Mouse (Mus musculus): ENCODE data around the gene Tgm5.

DNA sequence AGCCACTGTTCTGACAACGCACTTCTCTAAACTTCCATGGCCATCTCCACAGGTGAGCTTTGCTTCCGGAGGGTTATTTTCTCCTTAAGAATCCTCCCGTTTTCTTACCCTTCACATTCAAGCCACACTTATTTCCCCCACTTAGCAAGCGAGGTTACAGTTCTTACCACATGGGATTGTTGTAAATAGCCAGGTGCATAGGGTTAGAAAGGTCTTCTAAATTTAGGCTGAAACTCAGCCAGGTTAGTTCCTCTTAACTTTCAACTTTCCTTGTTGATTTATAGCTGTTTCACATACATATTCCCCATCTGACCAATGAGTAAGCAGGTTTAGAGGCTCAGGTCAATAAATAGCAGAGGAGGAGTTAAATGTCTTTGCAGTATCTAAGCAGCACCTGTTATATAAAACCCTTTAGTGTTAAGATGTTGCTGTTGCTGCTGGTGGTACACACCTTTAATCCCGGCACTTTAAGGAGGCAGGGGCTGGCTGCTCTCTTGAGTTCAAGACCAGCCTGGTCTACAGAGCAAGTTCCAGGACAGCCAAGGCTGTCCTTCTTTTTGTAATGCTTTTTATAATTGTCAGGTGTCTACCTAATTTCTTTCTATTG lies 76.5 kb downstream of the Tgm5 start:
- no peak for TF ChIP-seq ZNF384 (IDR thresholded peaks at IDR 0.05; ENCODE audit: low read depth, low read length)
- TF ChIP-seq POLR2A (IDR thresholded peaks at IDR 0.05; ENCODE audit: low read depth, low read length) = no peak
- no peak for TF ChIP-seq TCF12 (IDR thresholded peaks at IDR 0.05; ENCODE audit: low read depth, low read length)
- no peak for TF ChIP-seq CTCF (conservative IDR thresholded peaks at IDR 0.05 in 1 of 2, IDR thresholded peaks at IDR 0.05 in 1 of 2; ENCODE audit: low read depth in 2 of 2, low read length in 2 of 2)
- no peak for TF ChIP-seq NELFE (IDR thresholded peaks at IDR 0.05; ENCODE audit: low read depth, low read length)
- no peak for TF ChIP-seq BHLHE40 (IDR thresholded peaks at IDR 0.05; ENCODE audit: low read depth, low read length)
- no peak for TF ChIP-seq USF1 (IDR thresholded peaks at IDR 0.05; ENCODE audit: low read depth, low read length)
- TF ChIP-seq ELF1 (IDR thresholded peaks at IDR 0.05; ENCODE audit: low read depth, low read length) = no peak
- TF ChIP-seq MAX (IDR thresholded peaks at IDR 0.05; ENCODE audit: low read length) = no peak
- no peak for TF ChIP-seq USF2 (conservative IDR thresholded peaks at IDR 0.05; ENCODE audit: low read depth, low read length)
- TF ChIP-seq PAX5 (IDR thresholded peaks at IDR 0.05; ENCODE audit: low read length) = no peak
- no peak for TF ChIP-seq ZKSCAN1 (IDR thresholded peaks at IDR 0.05; ENCODE audit: borderline replicate concordance, low read depth, low read length)
- TF ChIP-seq MYC (IDR thresholded peaks at IDR 0.05; ENCODE audit: low read depth, low read length) = no peak
